Mouse (Mus musculus): ENCODE measurements at regions not wholly inside any gene's neighbourhood (a gene's known extent, or its start where the extent isn't known, plus 50 kb on each side); places are given as distances from the start of the nearest gene placed in this dataset.

DNA sequence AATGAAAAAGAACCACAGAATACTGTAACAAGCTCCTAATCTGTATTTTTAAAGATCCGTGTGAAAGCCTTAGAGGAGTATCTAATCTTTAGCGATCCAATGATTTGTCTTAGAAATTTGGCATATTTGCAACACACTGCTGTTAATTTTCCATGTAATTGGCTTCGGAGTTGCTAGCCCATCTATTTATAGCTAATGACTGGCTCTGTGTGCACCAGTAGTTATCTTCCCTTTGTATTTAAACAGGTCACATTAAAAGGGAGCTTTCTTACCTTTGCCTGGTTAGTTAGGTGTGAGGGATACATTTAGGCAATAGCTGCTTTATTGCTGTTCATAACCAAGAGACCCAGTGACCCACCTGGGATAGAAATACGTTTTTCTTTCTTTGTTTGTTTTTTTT lies 256.3 kb upstream of the Mme start:
- no peak for DNase-seq

GRCm38 (mm10) chr3:62976906-62977305 lies 264.4 kb upstream of the Mme start:
- DNase-seq, result no peak

DNA sequence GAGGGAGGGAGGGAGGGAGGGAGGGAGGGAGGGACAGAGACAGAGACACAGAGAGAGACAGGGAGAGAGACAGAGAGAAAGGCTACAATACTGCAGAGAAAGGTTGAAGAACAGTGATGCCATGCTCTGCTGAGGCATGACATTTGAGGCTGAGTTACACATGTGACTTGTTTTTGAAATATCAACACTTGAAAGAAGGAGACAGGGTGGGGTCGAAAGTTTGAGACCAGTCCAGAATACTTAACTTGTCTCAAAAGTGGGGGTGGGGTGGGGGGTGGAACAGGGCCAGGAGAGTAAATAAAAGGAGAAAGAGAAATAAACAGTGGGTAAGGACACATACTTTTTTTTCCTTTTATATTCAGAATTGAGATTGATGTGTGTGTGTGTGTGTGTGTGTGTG lies 278.1 kb upstream of the Mme start:
- no peak for DNase-seq

DNA sequence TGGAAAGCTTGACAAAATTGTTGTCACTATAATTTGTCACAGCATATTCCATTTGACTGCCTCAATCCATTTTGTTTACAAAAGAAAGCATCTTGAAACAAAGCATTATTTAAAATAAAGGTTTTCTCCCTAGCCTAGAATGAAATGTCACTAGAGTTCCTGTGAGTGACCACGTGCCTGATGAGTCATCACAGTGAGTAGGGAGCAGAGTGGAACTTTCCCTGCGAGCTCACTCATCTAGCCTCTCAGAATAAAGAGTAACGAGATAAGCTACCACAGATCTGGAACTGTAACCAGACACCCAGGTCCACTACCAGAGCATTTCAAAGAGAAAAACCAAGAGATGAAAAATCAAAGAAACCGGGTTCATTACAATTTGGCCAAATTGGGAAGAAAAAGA lies 278.7 kb upstream of the Mme start:
- DNase-seq, result no peak

DNA sequence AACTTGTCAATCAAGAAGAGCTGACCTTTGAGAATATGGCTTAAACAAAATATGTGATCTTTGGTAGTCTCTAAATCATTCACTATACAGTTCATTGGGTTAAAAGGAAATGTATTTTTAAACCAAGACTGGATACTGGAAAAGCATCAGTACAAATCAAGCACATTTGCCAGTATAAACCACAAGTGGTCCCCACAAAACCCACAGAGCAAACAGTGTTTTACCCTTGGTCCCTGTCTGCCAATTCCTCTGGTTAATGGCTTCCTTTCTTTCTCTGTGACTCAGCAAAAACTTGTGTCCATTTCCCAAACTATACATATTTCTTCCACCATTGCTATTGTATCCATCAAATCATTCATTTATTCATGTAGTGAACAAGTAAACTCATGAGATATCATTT lies 296.0 kb upstream of the Mme start:
- no peak for DNase-seq

DNA sequence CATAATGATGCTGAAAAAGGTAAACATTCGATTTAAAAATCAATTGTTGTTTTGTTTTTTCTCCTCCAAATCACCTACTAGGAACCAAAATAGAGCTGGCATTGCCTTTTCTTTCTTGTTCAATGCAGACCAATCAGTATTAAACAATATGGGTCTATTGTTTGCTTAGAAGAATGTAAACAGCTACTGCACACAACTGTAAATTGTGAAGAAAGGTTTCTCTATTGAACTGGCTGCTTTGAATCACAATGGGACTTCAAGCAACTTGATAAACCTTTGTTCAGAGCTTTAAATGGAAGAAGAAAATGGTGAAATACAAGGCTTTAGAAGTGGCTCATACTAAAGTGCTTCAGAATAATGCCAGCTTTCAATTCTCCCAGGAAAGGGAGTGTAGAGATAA lies 302.7 kb upstream of the Mme start:
- no peak for DNase-seq

GRCm38 (mm10) chr3:62924441-62924840 lies 316.9 kb upstream of the Mme start:
- DNase-seq, result peak; percentile 4

GRCm38 (mm10) chr3:62916899-62917298 lies 312.0 kb upstream of the Gpr149 start:
- no peak for DNase-seq

DNA sequence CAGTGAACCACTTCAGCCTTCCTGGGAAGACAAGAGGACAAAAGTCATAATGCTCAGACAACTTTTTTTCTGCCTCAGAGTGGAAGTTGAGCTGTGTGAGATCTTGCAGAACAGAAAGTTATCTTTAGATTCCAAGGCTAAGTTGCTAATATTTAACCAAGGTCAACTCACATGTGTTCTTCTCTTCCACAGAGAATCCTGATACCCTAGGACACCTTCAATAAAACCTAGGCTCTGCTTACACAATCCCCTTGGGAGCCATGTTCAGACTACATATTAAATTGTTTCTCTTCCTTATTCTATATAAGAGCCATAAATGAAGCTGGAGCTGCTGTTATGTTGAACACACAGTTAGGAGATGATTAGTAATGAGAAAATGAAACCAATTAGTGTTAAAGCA lies 280.2 kb upstream of the Gpr149 start:
- DNase-seq, result no peak

DNA sequence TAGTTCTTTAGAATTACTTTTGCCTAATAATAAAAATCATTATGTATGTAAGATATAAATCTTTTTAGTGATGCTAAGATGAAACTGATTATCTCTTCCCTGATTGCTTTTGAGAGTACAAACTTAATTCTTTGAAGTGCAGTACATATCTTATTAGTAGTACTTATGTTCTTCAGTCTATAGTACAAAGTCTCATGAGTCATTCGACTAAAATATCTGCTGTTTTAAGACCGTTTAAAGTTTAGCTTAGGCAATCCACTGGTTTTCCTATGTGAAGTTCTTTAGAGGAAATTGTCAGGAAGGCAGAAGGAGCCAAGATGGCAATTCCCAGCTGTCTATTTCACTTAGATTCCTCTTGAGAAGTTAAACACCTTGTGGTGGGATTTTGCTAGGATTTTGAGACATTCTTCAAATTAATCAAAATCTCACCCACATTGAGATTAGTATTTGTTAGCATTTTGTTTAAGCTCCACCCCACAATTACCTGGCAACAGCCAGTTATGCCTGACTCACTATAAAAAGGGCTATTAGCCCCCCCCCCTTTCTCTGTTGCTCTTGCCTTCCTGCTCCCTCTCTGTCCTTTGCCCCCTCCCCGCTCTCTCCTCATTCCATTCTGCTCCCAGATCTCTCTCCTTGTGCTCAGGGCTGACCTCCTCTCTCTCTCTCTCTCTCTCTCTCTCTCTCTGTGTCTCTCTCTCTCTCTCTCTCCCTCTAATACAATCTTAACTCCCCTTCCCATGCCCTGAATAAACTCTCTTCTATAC lies 277.6 kb upstream of the Gpr149 start:
- no peak for DNase-seq

DNA sequence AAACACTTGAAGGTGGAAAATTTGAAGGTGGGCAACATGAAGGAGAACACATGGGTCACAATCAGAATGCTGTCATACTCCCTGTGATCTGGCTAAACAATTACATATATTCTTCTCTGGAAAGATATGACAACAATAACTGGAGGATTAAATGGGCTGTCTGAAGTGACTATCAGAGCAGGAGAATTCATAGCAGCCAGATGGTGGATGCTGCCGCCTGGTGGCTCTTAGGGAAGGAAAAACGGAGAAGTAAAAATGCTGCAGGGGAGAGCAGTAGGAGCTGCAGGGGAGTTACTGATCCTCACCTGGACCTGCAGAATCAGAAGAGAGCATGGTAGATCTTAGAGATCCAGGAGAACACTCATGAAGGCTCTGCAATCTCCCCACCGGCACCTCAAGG lies 255.8 kb upstream of the Gpr149 start:
- DNase-seq, result peak; percentile 4

DNA sequence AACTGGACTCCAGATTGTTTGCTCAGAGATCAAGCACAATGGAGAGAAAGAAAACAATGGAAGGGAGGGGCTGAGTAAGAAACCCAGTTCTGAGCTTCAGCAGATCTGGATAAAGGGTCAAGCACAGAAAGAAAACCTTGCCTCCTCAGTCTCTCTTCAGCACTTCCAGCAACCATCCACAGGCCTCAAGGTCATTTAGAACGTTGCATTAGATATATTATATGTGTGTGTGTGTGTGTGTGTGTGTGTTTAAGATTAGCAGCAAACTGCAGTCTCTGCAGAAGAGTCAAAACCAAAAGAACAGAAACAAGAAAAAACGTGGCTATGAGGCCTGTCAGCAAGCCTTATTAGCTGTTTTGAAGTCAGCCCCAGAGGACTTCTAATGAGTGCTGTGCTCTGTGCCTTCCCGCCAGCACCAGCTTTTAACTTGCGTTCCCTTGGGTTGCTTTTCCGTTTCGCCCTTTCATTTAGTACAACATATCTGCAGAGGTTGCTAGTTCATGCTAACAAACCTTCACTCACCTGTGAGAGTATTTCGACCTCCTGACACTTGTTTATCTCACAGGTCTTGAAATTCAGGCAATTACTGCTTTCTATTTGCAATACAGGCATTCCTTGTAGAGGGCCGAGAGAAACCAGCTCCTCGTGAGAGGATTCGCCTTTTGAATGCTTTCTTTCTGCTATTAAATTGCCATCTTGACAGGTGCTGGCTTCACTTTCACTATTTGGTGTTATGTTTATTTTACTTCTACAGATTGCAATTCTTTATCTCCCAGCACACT lies 230.9 kb upstream of the Gpr149 start:
- no peak for DNase-seq

DNA sequence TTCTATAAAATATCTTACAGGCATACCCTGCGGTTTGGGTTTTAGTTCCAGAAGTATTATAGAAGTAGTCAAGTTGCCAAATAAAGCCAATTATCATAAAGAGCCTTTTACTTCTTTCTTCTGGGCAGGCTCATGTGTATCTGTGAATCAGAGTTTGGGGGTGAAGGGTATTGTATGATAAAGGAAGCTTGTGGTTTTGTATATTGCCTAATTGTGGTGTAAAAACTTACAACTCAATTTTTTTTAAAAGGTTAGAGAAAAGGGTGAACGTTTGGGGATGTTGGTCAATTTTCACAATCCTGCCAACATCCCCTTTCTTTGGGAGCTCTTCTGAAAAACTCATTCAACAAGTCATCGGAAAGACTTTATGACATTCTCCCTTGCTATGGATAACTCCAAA lies 219.0 kb upstream of the Gpr149 start:
- no peak for DNase-seq

GRCm38 (mm10) chr3:62801044-62801443 lies 196.1 kb upstream of the Gpr149 start:
- DNase-seq, result no peak

GRCm38 (mm10) chr3:62786233-62786632 lies 181.3 kb upstream of the Gpr149 start:
- no peak for DNase-seq
